Mouse (Mus musculus) spleen, postnatal 4 days (tissue): ENCODE data around the gene Plin4.
"Not testable (repeated sequence)": the region's sequence is repeated elsewhere in the genome, so short reads cannot be mapped to it uniquely, and the experiment has no call there.

Experiments used
- DNase-seq, 2 experiments: peaks; one replicate each; pipeline ENCODE4 v3.0.0; 2022; ENCODE audit warnings: low spot score in 2 of 2

Plin4 gene

GRCm38 (mm10) chr17:56102927-56103326, 6.7 kb downstream of the Plin4 start:
- DNase-seq: no peak

- no peak for DNase-seq
These were observed 7.4 kb downstream of the Plin4 start for GRCm38 (mm10) chr17:56102158-56102557.

GRCm38 (mm10) chr17:56100811-56101210, 8.8 kb downstream of the Plin4 start:
- no peak for DNase-seq

GRCm38 (mm10) chr17:56098711-56099572, 10.7 kb downstream of the Plin4 start:
- DNase-seq: no peak

- no peak for DNase-seq
These were observed 11.4 kb downstream of the Plin4 start for GRCm38 (mm10) chr17:56098180-56098579.

- no peak for DNase-seq
These were observed 12.7 kb downstream of the Plin4 start for GRCm38 (mm10) chr17:56096883-56097282.

GRCm38 (mm10) chr17:56092794-56093193, 16.8 kb downstream of the Plin4 start:
- DNase-seq: no peak

- no peak for DNase-seq
These were observed 17.3 kb downstream of the Plin4 start for GRCm38 (mm10) chr17:56092312-56092711.

GRCm38 (mm10) chr17:56080781-56081585, 28.6 kb downstream of the Plin4 start:
- DNase-seq: no peak

- DNase-seq: peak; percentile 28 to 76
These were observed 29.7 kb downstream of the Plin4 start for GRCm38 (mm10) chr17:56079921-56080320.

GRCm38 (mm10) chr17:56078880-56079795, 30.5 kb downstream of the Plin4 start, which contains the start of gene Hdgfl2:
Hdgfl2 (plus strand) TSS chr17:56079634.
- peak; percentile 99 to 100 for DNase-seq

GRCm38 (mm10) chr17:56078361-56078760, 31.2 kb downstream of the Plin4 start:
- DNase-seq: not testable (repeated sequence)

- no peak for DNase-seq
These were observed 32.1 kb downstream of the Plin4 start for GRCm38 (mm10) chr17:56077523-56077922.

- peak; percentile 94 to 97 for DNase-seq
These were observed 34.8 kb downstream of the Plin4 start, which contains the start of gene Ubxn6 for GRCm38 (mm10) chr17:56074827-56075208. Ubxn6 (minus strand) TSS chr17:56075028.

- DNase-seq: peak; percentile 87 to 93
These were observed 35.3 kb downstream of the Plin4 start for GRCm38 (mm10) chr17:56074097-56074826.

GRCm38 (mm10) chr17:56072243-56072642, 37.4 kb downstream of the Plin4 start:
- DNase-seq: no peak

- no peak for DNase-seq
These were observed 38.5 kb downstream of the Plin4 start for GRCm38 (mm10) chr17:56071126-56071525.

- no peak for DNase-seq
These were observed 40.5 kb downstream of the Plin4 start for GRCm38 (mm10) chr17:56069066-56069465.

- no peak for DNase-seq
These were observed 43.2 kb downstream of the Plin4 start for GRCm38 (mm10) chr17:56066451-56066850.

GRCm38 (mm10) chr17:56065715-56066114, 43.9 kb downstream of the Plin4 start:
- DNase-seq: not testable (repeated sequence)

GRCm38 (mm10) chr17:56062081-56062480, 47.5 kb downstream of the Plin4 start:
- no peak for DNase-seq
